In genomic region chr2:61656421-61657411, GRCm38 (mm10) we compare ENCODE assay signal across 8 mouse cellular contexts. TPM values are rescaled to one million over a fixed set of nuclear protein-coding genes. Genes with fewer than 3 reads are reported as not detected.
DNase-seq lines count a peak whose midpoint lies in the region; ATAC-seq lines count a peak whose summit lies in the region.

No protein-coding gene starts in this region.

- DNase-seq in adrenal gland, adult 18-20 months (ENCODE audit: low spot score in 2 of 2) = peak; percentile 52 to 55
- peak; percentile 79 to 83 for DNase-seq in cerebellum, postnatal 14 days
- peak; percentile 81 to 84 for DNase-seq in frontal cortex, postnatal 10 days (ENCODE audit: low spot score in 2 of 2)
- peak; percentile 89 to 90 for DNase-seq in layer of hippocampus, postnatal 36 days
- DNase-seq in lung, postnatal 14 days = peak; percentile 33
- DNase-seq in retina, postnatal 7 days (ENCODE audit: low read depth, low spot score) = peak; percentile 57
- peak; percentile 23 to 45 for DNase-seq in urinary bladder, postnatal 36 days (ENCODE audit: low spot score in 2 of 2)

- ATAC-seq in hindbrain, embryonic 15.5 days (ENCODE audit: low FRiP score, low read depth) = peak; percentile 92

- H3K36me3 ChIP-seq in hindbrain, embryonic 15.5 days = no peaks in the 10 kb centered on the region

- under 1% methylated on average over 74 of the region's 85 CpGs for WGBS in hindbrain, embryonic 15.5 days

- H3K9me3 ChIP-seq in hindbrain, embryonic 15.5 days = no peaks in the 10 kb centered on the region

- peak overlapping the region; percentile 96 for H3K4me2 ChIP-seq in hindbrain, embryonic 15.5 days

- peak overlapping the region; percentile 96 for H3K27ac ChIP-seq in hindbrain, embryonic 15.5 days (replicated peaks)

- peak overlapping the region; percentile 76 for H3K9ac ChIP-seq in hindbrain, embryonic 15.5 days

- H3K27me3 ChIP-seq in hindbrain, embryonic 15.5 days = no peaks in the 10 kb centered on the region

- peaks cover 13% of the 10 kb centered on the region for H3K4me1 ChIP-seq in hindbrain, embryonic 15.5 days (replicated peaks)

- peak overlapping the region; percentile 72 for H3K4me3 ChIP-seq in hindbrain, embryonic 15.5 days

RNA-seq across cellular contexts. Expression of gene Psmd14, which starts 54.8 kb away (rescaled TPM):
- 100 to 1,000 TPM in 1 of 2 experiments, 10 to 100 TPM in 1; 80.6 to 106 TPM for total RNA-seq in adrenal gland, adult 18-20 months (2021)
- polyA plus RNA-seq in hindbrain, embryonic 15.5 days (2015; fragmentation: Nextera tagmentation; extraction: Ambion mirVana) = 186 TPM in 2 replicates
- 100 to 1,000 TPM; 119 to 124 TPM for total RNA-seq in layer of hippocampus, postnatal 36 days (2021)

Comparison
In these comparisons a context has a peak if more than half of its experiments do, and no peak if none do; other contexts are left out.
1. Peak in every context shown above with its lines: DNase-seq, ATAC-seq, H3K4me3 ChIP-seq and H3K27ac ChIP-seq.
2. DNase-seq: peak in every context shown above with its lines; median percentile 90 in layer of hippocampus, postnatal 36 days; 82 in frontal cortex, postnatal 10 days; 81 in cerebellum, postnatal 14 days; 57 in retina, postnatal 7 days; 54 in adrenal gland, adult 18-20 months; 34 in urinary bladder, postnatal 36 days; 33 in lung, postnatal 14 days.